Mouse (Mus musculus): ENCODE results near the gene Ttc23. TPM values are rescaled to one million over a fixed set of nuclear protein-coding genes. Genes with fewer than 3 reads are reported as not detected.

Ttc23 gene
- polyA plus RNA-seq, 2 experiments from 2014 or later: 0.64 to 1.8 TPM

Other genes with a start within 250 kb of the Ttc23 start
- 10 to 100 TPM; 18.4 to 20.6 TPM for gene Lrrc28, start 2.1 kb upstream of the Ttc23 start, polyA plus RNA-seq (2017; shearing (Covaris generic))
- gene Synm, start 112.3 kb downstream of the Ttc23 start, polyA plus RNA-seq (2017; shearing (Covaris generic)): not detected

All from activated CD4-positive, CD25-positive, alpha-beta regulatory T cell, adult 4 months (primary cell).